Mouse (Mus musculus) kidney, embryonic 14.5 days (tissue): ENCODE measurements around the gene Tceal8. TPM values are rescaled to one million over a fixed set of nuclear protein-coding genes. Genes with fewer than 3 reads are reported as not detected.
"Not testable (repeated sequence)": the region's sequence is repeated elsewhere in the genome, so short reads cannot be mapped to it uniquely, and the experiment has no call there.

Source experiments
- ATAC-seq: fragments of 200-750 bp; cut with Nextera tagmentation; 2 replicates; pipeline ENCODE4 v1.8.0; 2017; ENCODE audit warnings: moderate number of reproducible peaks, mild to moderate bottlenecking, moderate TSS enrichment, moderate library complexity; ENCODE audit not compliant: low FRiP score, low TSS enrichment
- H3K27ac ChIP-seq: fragments of 300-500 bp; sonication (generic); 2 replicates; pipeline ENCODE4 v1.5.1; 2014; ENCODE audit warnings: low read depth, mild to moderate bottlenecking, low read length, moderate library complexity, mixed read lengths
- H3K27me3 ChIP-seq: fragments of 300-500 bp; sonication (generic); 2 replicates; pipeline ENCODE4 v1.6.1; 2014; ENCODE audit warnings: mild to moderate bottlenecking, low read length; ENCODE audit not compliant: control insufficient read depth, insufficient read depth
- H3K36me3 ChIP-seq: fragments of 300-500 bp; sonication (generic); 2 replicates; pipeline ENCODE4 v1.6.1; 2014; ENCODE audit warnings: low read length, mixed read lengths; ENCODE audit not compliant: control insufficient read depth, insufficient read depth
- H3K4me1 ChIP-seq: fragments of 300-500 bp; sonication (generic); 2 replicates; pipeline ENCODE4 v1.6.1; 2014; ENCODE audit warnings: low read length, mixed read lengths; ENCODE audit not compliant: control insufficient read depth, insufficient read depth
- H3K4me2 ChIP-seq: fragments of 300-500 bp; sonication (generic); replicated peaks from 2 replicates; pipeline ENCODE4 v1.6.1; 2014; ENCODE audit warnings: low read depth, mild to moderate bottlenecking, low read length
- H3K4me3 ChIP-seq: fragments of 300-500 bp; sonication (generic); 2 replicates; pipeline ENCODE4 v1.5.1; 2014; ENCODE audit warnings: mild to moderate bottlenecking, low read length
- H3K9ac ChIP-seq: fragments of 300-500 bp; sonication (generic); 2 replicates; pipeline ENCODE4 v1.6.1; 2014; ENCODE audit warnings: low read depth, mild to moderate bottlenecking, low read length, moderate library complexity
- H3K9me3 ChIP-seq: fragments of 300-500 bp; sonication (generic); 2 replicates; pipeline ENCODE4 v1.6.1; 2016; ENCODE audit warnings: low read length; ENCODE audit not compliant: control insufficient read depth
- WGBS: fragments of 180-500 bp; shearing (Covaris S2); extraction: QIAGEN DNeasy Blood & Tissue Kit; methylation state at CpG from one replicate; pipeline ENCODE4 v1.1.7; 2014; 5-methylcytosine and 5-hydroxymethylcytosine counted together
- polyA plus RNA-seq: library from polyadenylated mRNA; unstranded; fragments of >200 nt; fragmentation: Nextera tagmentation; extraction: Ambion mirVana; gene quantifications from 2 replicates; pipeline ENCODE4 v1.2.1, GENCODE M21; 2014

Tceal8 gene
- 170 and 245 TPM in 2 replicates for polyA plus RNA-seq

DNA sequence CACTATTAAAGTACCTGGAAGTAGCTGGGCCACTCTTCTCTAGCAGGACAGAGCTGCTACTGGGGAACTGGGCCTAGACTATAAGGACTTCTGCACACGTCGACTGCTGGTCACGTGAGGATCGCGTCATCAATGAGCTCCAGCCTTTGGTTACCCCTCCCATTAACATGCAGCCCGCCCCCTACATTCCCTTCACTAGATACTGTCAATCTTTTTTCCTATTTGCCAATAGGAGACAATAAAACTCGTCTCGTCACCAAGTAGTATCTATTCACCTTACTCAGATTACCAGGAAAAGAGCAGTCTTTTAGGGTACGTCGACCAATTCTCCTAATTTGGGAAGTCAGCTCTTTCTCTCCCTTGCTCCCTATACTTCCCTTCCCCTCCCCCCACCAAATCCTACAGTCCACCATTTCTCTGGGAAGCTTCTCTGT, at the start of gene Tceal8:
TSS of gene Tceal8 (minus strand) at position 225 of the 434 bp plus-strand sequence.
- ATAC-seq = peak; percentile 97
- Histone ChIP-seq H3K9me3 (no peaks in the 10 kb centered on the region), H3K27ac (peak within 1 kb of the TSS; percentile 83), H3K9ac (peak within 1 kb of the TSS; percentile 66), H3K4me1 (no peaks in the 10 kb centered on the region), H3K36me3 (no peaks in the 10 kb centered on the region), H3K4me3 (peak within 1 kb of the TSS; percentile 57), H3K4me2 (peak within 1 kb of the TSS; percentile 43), H3K27me3 (no peaks in the 10 kb centered on the region; the same call in 1 of the 2 replicates)
- 15% methylated on average over 10 of the region's 10 CpGs for WGBS

GRCm38 (mm10) chrX:136216303-136216702, 44.2 kb upstream of the Tceal8 start:
- no peak overlapping the region for H3K4me2 ChIP-seq
- H3K27me3 ChIP-seq = no peaks in the 10 kb centered on the region
- H3K9me3 ChIP-seq = no peaks in the 10 kb centered on the region
- no peak overlapping the region for H3K27ac ChIP-seq
- 73% methylated on average over 1 of the region's 1 CpGs for WGBS
- H3K4me1 ChIP-seq = no peaks in the 10 kb centered on the region
- ATAC-seq = no peak
- H3K4me3 ChIP-seq = no peak overlapping the region
- no peaks in the 10 kb centered on the region for H3K36me3 ChIP-seq
- no peak overlapping the region for H3K9ac ChIP-seq

DNA sequence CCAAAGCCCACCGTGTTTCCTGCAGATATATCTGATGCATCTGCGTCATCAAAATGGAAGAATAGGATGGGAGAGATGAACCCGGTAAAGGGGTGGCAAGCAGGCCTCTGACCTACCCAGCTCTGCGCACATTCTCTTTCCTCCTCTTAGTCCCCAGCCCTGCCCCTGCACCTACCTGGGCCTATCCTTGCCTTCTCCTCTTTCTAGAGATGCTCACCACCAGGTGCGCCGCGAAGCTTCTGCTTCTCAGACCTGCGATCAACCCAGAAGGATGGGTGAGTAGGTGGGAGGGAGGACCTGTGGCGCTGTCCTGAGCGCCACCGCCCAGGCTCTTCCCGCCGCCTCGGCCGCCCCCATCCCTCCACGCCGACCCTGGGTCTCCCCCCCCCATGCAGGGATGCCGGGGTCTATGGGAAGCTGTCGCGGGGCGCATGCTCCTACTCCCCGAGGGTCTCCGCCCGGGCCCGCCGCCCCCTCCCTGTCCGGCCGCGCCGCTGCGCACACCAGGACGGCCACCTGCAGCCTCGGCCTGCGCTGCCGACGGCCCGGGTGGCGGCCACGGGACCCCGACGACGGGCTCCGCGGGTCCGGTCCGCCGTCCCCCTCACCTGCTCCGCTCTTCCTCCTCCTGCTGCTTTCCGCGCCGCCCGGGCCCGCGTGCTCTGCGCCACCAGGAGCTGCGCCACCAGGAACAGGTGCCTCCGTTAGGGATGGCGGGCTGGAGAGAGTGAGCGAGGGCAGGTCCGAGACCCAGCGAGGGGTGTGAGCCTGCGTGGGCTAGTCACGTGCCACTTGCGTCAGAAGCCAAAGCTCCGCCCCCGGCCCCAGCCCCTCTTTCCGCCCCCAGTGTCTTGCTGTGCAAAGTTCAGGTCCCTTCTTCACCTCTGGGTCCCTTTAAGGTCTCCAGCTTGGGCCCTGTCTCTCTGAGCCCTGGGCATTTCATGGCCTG, 42.9 kb upstream of the Tceal8 start, which contains the start of the genes Tceal7 and Bex1:
TSS of gene Tceal7 (plus strand) at position 51 of the 949 bp plus-strand sequence.
TSS of gene Bex1 (minus strand) at position 785 of the 949 bp plus-strand sequence.
- not testable (repeated sequence) for H3K27me3 ChIP-seq, H3K27ac ChIP-seq, H3K9ac ChIP-seq, H3K4me1 ChIP-seq, H3K36me3 ChIP-seq, H3K9me3 ChIP-seq
- H3K4me2 ChIP-seq = peak within 1 kb of the TSS; percentile 32; the same call in 1 of the 2 replicates
- WGBS = 47% methylated on average over 6 of the region's 67 CpGs
- peak within 1 kb of the TSS; percentile 29 for H3K4me3 ChIP-seq
- ATAC-seq = peak; percentile 95

- no peak overlapping the region for H3K27ac ChIP-seq
- no peak overlapping the region for H3K9ac ChIP-seq
- no peaks in the 10 kb centered on the region for H3K4me1 ChIP-seq
- no peak for ATAC-seq
- H3K27me3 ChIP-seq = no peaks in the 10 kb centered on the region
- no peaks in the 10 kb centered on the region for H3K9me3 ChIP-seq
- 73% methylated on average over 2 of the region's 2 CpGs for WGBS
- H3K36me3 ChIP-seq = no peaks in the 10 kb centered on the region
- no peak overlapping the region for H3K4me3 ChIP-seq
- H3K4me2 ChIP-seq = no peak overlapping the region
These were observed 41.3 kb upstream of the Tceal8 start for GRCm38 (mm10) chrX:136213396-136213795.

GRCm38 (mm10) chrX:136204406-136204805, 32.3 kb upstream of the Tceal8 start:
- 82% methylated on average over 6 of the region's 6 CpGs for WGBS
- no peaks in the 10 kb centered on the region for H3K27me3 ChIP-seq

GRCm38 (mm10) chrX:136203664-136204066, 31.5 kb upstream of the Tceal8 start, which contains the start of gene Tceal5:
Gene Tceal5 (minus strand): TSS chrX:136203876.
- H3K27ac ChIP-seq = no peak within 1 kb of the TSS
- H3K27me3 ChIP-seq = no peaks in the 10 kb centered on the region
- WGBS = 21% methylated on average over 9 of the region's 9 CpGs
- no peak within 1 kb of the TSS for H3K9ac ChIP-seq
- no peaks in the 10 kb centered on the region for H3K9me3 ChIP-seq
- H3K36me3 ChIP-seq = no peaks in the 10 kb centered on the region
- no peaks in the 10 kb centered on the region for H3K4me1 ChIP-seq
- peak within 1 kb of the TSS; percentile 36 for H3K4me3 ChIP-seq
- peak within 1 kb of the TSS; percentile 44 for H3K4me2 ChIP-seq
- ATAC-seq = peak; percentile 86

More at GRCm38 (mm10) chrX:136204406-136204805, 32.3 kb upstream of the Tceal8 start:
- no peaks in the 10 kb centered on the region for H3K36me3 ChIP-seq
- ATAC-seq = no peak
- no peaks in the 10 kb centered on the region for H3K9me3 ChIP-seq
- no peak overlapping the region for H3K27ac ChIP-seq
- no peak overlapping the region for H3K4me2 ChIP-seq
- no peak overlapping the region for H3K9ac ChIP-seq
- no peaks in the 10 kb centered on the region for H3K4me1 ChIP-seq
- H3K4me3 ChIP-seq = no peak overlapping the region

DNA sequence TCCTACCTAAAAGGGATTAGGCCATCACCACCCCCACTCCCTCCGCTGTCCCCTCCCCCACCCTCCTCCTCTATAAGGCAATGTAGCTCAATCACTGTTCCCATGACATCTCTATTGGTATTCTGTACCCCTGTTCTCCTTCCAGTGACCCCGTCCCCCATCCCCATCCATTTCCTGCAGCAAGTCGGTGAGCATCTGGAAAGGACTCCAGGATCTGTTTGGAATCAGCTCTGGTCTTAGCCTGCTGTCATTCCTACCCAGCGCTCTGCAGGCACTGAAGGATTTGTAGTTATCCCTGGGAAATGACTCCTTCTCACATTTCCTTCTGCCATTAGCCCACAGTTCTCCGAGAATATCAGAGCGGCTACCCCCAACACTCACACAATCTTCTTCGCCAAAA, 31.1 kb upstream of the Tceal8 start:
- peak overlapping the region; percentile 44 for H3K4me2 ChIP-seq
- 32% methylated on average over 7 of the region's 7 CpGs for WGBS
- H3K36me3 ChIP-seq = no peaks in the 10 kb centered on the region
- H3K27me3 ChIP-seq = no peaks in the 10 kb centered on the region
- H3K9ac ChIP-seq = no peak overlapping the region
- 0 out of 2 replicates have a peak, but pooled peaks have one; percentile 32 for ATAC-seq
- no peaks in the 10 kb centered on the region for H3K4me1 ChIP-seq
- H3K27ac ChIP-seq = no peak overlapping the region
- no peaks in the 10 kb centered on the region for H3K9me3 ChIP-seq
- H3K4me3 ChIP-seq = peak overlapping the region; percentile 36

GRCm38 (mm10) chrX:136196873-136197272, 24.7 kb upstream of the Tceal8 start:
- H3K4me1 ChIP-seq = no peaks in the 10 kb centered on the region
- H3K27ac ChIP-seq = no peak overlapping the region
- no peak overlapping the region for H3K9ac ChIP-seq
- ATAC-seq = no peak
- H3K27me3 ChIP-seq = no peaks in the 10 kb centered on the region
- no peak overlapping the region for H3K4me2 ChIP-seq
- 50% methylated on average over 1 of the region's 1 CpGs for WGBS
- H3K9me3 ChIP-seq = no peaks in the 10 kb centered on the region
- no peak overlapping the region for H3K4me3 ChIP-seq
- no peaks in the 10 kb centered on the region for H3K36me3 ChIP-seq
